Mouse (Mus musculus) hindbrain, embryonic 13.5 days (tissue): ENCODE data around the gene Fabp1. TPM values are rescaled to one million over a fixed set of nuclear protein-coding genes. Genes with fewer than 3 reads are reported as not detected.

Experiments
- ATAC-seq: fragments of 200-750 bp; cut with Nextera tagmentation; 2 replicates; pipeline ENCODE4 v1.8.0; 2017; ENCODE audit warnings: moderate TSS enrichment; ENCODE audit not compliant: low FRiP score
- H3K27ac ChIP-seq: fragments of 300-500 bp; sonication (generic); 2 replicates; pipeline ENCODE4 v1.5.1; 2015; ENCODE audit warnings: inconsistent platforms, mild to moderate bottlenecking, moderate library complexity
- H3K27me3 ChIP-seq: fragments of 300-500 bp; sonication (generic); 2 replicates; pipeline ENCODE4 v1.6.1; 2015; ENCODE audit warnings: mild to moderate bottlenecking, inconsistent platforms
- H3K36me3 ChIP-seq: fragments of 300-500 bp; sonication (generic); 2 replicates; pipeline ENCODE4 v1.6.1; 2015; ENCODE audit warnings: mild to moderate bottlenecking, inconsistent platforms
- H3K4me1 ChIP-seq: fragments of 300-500 bp; sonication (generic); replicated peaks from 2 replicates; pipeline ENCODE4 v1.6.1; 2015; ENCODE audit warnings: inconsistent platforms
- H3K4me2 ChIP-seq: fragments of 300-500 bp; sonication (generic); 2 replicates; pipeline ENCODE4 v1.6.1; 2015; ENCODE audit warnings: inconsistent platforms, mild to moderate bottlenecking, moderate library complexity
- H3K4me3 ChIP-seq: fragments of 300-500 bp; sonication (generic); 2 replicates; pipeline ENCODE4 v1.5.1; 2015; ENCODE audit warnings: mild to moderate bottlenecking, inconsistent platforms
- H3K9ac ChIP-seq: fragments of 300-500 bp; sonication (generic); 2 replicates; pipeline ENCODE4 v1.6.1; 2015; ENCODE audit warnings: mild to moderate bottlenecking, inconsistent platforms
- H3K9me3 ChIP-seq: fragments of 300-500 bp; sonication (generic); 2 replicates; pipeline ENCODE4 v1.6.1; 2016; ENCODE audit warnings: inconsistent platforms
- WGBS: fragments of 180-500 bp; shearing (Covaris S2); methylation state at CpG from one replicate; pipeline ENCODE4 v1.1.7; 2015; 5-methylcytosine and 5-hydroxymethylcytosine counted together
- polyA plus RNA-seq: library from polyadenylated mRNA; unstranded; fragments of >200 nt; fragmentation: Nextera tagmentation; extraction: Ambion mirVana; gene quantifications from 2 replicates; pipeline ENCODE4 v1.2.1, GENCODE M21; 2015

The Fabp1 gene
- polyA plus RNA-seq, 1 experiment from 2014 or later, result not detected

DNA sequence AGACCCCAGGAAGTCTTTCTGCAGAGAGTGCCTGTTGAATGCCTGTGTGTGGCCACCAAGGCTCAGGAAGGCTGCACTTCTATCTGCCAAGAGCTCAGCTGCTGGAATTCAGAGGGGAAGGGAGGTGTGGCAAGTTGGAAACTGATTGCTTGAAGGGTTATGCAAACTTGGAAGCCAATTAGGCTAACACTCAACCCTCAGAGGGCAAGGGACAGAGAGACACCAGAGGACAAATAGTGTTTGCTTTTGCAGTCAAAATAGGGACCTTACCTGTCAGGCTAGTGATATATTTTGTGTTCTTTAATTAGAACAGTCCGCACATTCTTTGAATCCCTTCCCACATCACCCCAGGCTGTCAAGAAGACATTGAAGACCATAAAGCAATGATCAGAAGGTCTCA is 10.0 kb upstream of the Fabp1 start:
- no peaks in the 10 kb centered on the region for H3K27me3 ChIP-seq
- no peaks in the 10 kb centered on the region for H3K36me3 ChIP-seq
- ATAC-seq, result no peak
- 87% methylated on average over 1 of the region's 1 CpGs for WGBS
- no peaks in the 10 kb centered on the region for H3K4me1 ChIP-seq
- no peak overlapping the region for H3K27ac ChIP-seq
- H3K9ac ChIP-seq, result no peak overlapping the region
- no peak overlapping the region for H3K4me3 ChIP-seq
- no peaks in the 10 kb centered on the region for H3K9me3 ChIP-seq
- H3K4me2 ChIP-seq, result no peak overlapping the region

DNA sequence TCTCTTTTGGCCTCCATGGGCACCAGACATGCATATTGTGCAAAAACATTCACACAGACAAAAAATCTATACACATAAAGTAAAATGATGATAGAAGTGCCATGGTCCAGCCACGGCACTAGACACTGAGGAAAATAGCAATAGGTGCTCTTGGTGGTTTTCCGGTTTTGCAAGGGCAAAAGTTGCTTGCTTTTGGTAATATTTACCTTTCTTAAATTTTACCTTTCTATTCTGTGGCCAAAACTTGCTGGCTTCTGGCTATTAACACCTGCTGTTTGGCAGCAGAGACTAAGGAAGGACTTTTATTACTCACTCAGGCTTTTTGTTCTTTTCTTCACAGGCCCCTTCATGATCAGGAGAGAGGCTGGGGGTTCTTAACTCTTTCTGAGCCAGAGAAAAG is 9.1 kb upstream of the Fabp1 start:
- Histone ChIP-seq H3K4me1 (no peaks in the 10 kb centered on the region), H3K9ac (no peak overlapping the region), H3K9me3 (no peaks in the 10 kb centered on the region), H3K27ac (no peak overlapping the region), H3K27me3 (no peaks in the 10 kb centered on the region), H3K4me3 (no peak overlapping the region), H3K4me2 (no peak overlapping the region), H3K36me3 (no peaks in the 10 kb centered on the region)
- ATAC-seq, result no peak
- WGBS, result 97% methylated on average over 2 of the region's 2 CpGs

DNA sequence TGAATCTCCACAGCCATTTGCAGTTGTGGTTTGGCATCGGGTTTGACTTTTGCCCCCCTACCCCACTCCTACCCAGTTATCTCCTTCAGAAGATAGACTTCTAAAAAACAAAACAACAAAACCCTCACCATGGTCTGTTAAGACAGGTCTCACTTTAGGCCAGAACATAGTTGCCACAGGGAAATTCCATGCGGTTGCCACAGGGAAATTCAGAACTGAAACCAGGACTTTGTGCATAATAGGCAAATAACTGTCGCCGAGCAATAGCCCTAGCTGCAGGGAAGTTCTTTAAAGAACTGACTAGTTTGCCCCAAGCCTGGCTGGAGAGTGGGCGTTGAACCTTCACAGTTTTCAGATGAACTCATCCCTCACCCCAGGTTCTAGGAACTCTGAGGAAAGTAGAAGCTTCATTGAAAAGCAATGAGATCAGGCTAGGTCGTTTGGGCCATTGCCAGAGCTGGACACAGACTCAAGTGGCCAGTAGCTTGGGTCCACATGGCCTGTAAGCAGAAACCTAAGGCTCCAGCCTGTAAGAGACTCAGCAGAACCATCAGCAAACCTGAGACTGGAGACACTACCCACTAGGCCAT is 6.4 kb upstream of the Fabp1 start:
- Histone ChIP-seq H3K4me3 (no peak overlapping the region), H3K9ac (no peak overlapping the region), H3K4me2 (no peak overlapping the region), H3K27me3 (no peaks in the 10 kb centered on the region), H3K27ac (no peak overlapping the region), H3K4me1 (no peaks in the 10 kb centered on the region), H3K9me3 (no peaks in the 10 kb centered on the region), H3K36me3 (no peaks in the 10 kb centered on the region)
- ATAC-seq, result no peak
- WGBS, result 73% methylated on average over 6 of the region's 6 CpGs

DNA sequence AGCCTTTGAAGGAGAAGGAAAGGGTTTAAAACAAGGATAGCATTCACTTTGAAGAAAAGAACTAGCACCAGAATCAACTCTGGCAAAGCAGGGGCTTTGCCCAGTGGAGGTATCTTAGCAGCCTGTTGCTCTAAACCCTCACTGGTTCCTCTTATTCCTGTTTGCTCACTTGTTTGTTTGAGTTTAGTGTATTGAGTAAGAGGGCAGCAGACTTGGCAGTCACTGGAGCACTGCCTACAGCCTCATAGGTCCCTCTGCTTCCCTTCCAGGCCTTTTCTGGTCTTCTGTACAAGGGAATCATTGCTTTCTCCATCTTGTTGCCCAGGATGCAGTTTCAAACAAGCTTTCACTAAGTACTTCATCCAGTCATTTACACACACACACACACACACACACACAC is 3.5 kb upstream of the Fabp1 start:
- no peaks in the 10 kb centered on the region for H3K36me3 ChIP-seq
- no peak for ATAC-seq
- no peaks in the 10 kb centered on the region for H3K27me3 ChIP-seq
- no peak overlapping the region for H3K27ac ChIP-seq
- no peak overlapping the region for H3K9ac ChIP-seq
- no peaks in the 10 kb centered on the region for H3K9me3 ChIP-seq
- no peak overlapping the region for H3K4me3 ChIP-seq
- no peak overlapping the region for H3K4me2 ChIP-seq
- no peaks in the 10 kb centered on the region for H3K4me1 ChIP-seq

DNA sequence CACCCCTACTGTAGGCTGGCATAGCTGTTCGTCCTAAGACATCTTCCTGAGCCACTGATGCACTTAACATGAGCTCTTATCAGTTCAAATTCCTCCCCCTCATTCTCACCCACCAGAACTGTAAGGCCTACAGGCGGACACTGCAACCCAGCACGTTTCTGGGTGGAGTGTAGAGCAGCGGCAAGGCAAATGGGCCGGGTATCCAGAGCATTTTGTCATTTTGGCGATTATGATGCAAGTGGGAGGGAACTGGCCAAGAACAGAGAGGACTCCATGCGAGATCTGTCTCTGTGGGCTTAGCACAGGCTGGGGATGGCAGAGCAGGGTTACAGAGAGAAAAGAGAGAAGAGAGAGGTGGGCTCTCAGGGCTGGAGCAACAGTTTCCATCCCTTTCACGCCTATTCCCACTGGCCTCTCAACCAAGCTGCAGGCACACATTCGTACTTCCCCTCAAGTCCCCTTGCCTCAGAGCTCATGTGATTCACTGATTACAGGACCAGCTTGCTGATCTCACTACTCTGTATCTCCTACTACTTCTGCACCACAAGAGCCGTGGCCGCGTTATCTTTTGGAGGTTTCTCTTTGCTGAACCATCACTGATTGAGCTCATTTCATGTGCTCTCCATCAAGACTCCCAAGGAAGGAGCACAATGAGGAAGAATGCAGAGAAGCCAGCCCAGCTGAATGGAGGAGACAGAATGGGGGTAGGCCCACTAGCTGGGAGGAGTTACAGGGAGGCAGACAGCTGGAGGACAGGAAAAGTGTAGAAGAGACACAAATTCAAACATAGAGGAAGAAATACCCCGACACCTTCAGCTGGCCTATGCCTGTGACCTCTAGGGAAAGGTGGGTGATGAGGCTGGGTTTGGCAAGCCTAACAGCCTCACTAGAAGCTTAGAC is 1.7 kb upstream of the Fabp1 start:
- Histone ChIP-seq H3K27ac (no peak overlapping the region), H3K4me2 (no peak overlapping the region), H3K9ac (no peak overlapping the region), H3K4me1 (no peaks in the 10 kb centered on the region), H3K36me3 (no peaks in the 10 kb centered on the region), H3K4me3 (no peak overlapping the region), H3K27me3 (no peaks in the 10 kb centered on the region), H3K9me3 (no peaks in the 10 kb centered on the region)
- ATAC-seq, result no peak
- 90% methylated on average over 13 of the region's 13 CpGs for WGBS

DNA sequence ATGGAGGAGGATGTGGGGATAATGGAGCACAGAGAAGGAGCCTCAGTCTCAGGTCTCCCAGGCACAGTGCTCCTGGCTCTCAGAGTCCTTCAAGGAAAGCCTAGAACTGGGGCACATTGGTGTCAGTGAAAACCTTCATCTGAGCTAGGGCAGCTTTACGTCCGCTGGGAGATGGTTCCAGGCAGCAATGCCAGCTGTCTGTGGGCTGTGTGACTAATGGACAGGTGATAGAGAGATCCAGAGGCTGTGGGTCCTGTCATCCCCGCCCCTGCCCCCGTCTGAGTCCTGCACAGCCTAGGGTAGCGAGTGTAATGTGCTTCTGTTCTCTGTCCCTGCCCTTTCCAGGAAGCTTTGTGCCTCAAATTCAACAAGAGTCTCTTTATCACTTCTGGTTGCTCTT is 2.3 kb downstream of the Fabp1 start:
- H3K4me3 ChIP-seq, result no peak overlapping the region
- no peaks in the 10 kb centered on the region for H3K27me3 ChIP-seq
- H3K9me3 ChIP-seq, result no peaks in the 10 kb centered on the region
- H3K27ac ChIP-seq, result no peak overlapping the region
- WGBS, result 58% methylated on average over 5 of the region's 5 CpGs
- H3K4me2 ChIP-seq, result no peak overlapping the region
- no peaks in the 10 kb centered on the region for H3K36me3 ChIP-seq
- no peak for ATAC-seq
- H3K9ac ChIP-seq, result no peak overlapping the region
- no peaks in the 10 kb centered on the region for H3K4me1 ChIP-seq

DNA sequence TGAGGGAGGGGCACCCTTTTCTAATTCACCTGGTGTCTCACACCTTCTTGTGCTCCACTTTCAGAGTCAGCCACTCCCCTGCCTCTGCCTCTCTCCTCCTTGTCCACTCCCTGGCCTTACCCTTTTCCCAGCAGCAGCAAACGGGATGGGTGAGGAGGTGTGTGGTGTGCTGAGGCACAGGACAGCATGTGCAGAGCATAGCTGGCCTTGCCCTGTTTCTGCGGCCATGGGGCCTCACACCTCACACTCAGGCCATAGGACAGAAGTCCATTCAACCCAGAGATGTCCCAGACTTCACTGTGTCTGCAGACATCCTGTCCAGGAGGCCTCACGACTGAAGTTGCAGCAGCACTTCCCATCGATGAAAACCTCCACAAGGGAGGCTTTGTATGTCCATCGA is 4.0 kb downstream of the Fabp1 start:
- 90% methylated on average over 5 of the region's 5 CpGs for WGBS
- H3K36me3 ChIP-seq, result no peaks in the 10 kb centered on the region
- H3K9me3 ChIP-seq, result no peaks in the 10 kb centered on the region
- H3K4me2 ChIP-seq, result no peak overlapping the region
- no peak for ATAC-seq
- no peaks in the 10 kb centered on the region for H3K4me1 ChIP-seq
- H3K9ac ChIP-seq, result no peak overlapping the region
- no peak overlapping the region for H3K4me3 ChIP-seq
- H3K27ac ChIP-seq, result no peak overlapping the region
- no peaks in the 10 kb centered on the region for H3K27me3 ChIP-seq

DNA sequence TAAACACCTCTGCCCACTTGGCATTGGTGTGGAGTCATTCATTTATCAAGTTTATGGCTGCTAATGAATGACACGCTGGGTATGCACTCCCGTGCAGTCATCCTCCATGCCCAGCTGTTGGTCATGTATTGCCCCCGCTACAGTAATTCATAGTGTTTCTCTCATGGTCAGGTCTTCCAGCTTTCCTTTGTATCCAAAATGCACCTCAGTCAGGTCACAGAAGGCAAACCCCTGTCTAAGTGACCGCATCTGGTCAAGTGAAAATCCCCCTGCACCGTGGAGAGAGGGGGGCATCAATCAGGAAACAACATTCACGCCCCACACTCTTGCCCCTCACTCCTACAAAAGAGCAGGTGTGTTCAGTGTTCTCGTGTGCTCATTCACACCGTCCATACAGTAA is 4.5 kb downstream of the Fabp1 start:
- Histone ChIP-seq H3K36me3 (no peaks in the 10 kb centered on the region), H3K4me2 (no peak overlapping the region), H3K4me3 (no peak overlapping the region), H3K27ac (no peak overlapping the region), H3K9me3 (no peaks in the 10 kb centered on the region), H3K4me1 (no peaks in the 10 kb centered on the region), H3K27me3 (no peaks in the 10 kb centered on the region), H3K9ac (no peak overlapping the region)
- ATAC-seq, result no peak
- 92% methylated on average over 8 of the region's 8 CpGs for WGBS

DNA sequence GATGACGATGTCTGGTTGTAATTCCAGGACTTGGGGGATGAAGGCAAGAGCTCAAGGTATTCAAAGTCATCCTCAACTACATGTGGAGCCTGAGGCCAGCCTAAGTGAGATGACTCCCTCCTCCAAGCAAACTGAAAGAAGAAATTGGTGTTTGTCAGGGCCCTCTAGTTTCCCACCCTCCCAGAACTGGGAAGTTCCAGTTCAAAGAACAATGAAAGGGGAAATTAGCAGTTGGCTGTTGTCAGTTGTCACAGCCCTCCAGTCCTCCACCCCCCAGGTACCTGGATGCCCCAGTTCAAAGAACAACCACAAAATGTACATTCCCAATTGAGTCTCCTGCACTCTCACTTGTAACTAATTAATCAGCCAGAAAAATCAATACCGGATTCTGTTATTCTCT is 9.1 kb downstream of the Fabp1 start:
- Histone ChIP-seq H3K9me3 (no peaks in the 10 kb centered on the region), H3K4me2 (no peak overlapping the region)
- no peak for ATAC-seq

DNA sequence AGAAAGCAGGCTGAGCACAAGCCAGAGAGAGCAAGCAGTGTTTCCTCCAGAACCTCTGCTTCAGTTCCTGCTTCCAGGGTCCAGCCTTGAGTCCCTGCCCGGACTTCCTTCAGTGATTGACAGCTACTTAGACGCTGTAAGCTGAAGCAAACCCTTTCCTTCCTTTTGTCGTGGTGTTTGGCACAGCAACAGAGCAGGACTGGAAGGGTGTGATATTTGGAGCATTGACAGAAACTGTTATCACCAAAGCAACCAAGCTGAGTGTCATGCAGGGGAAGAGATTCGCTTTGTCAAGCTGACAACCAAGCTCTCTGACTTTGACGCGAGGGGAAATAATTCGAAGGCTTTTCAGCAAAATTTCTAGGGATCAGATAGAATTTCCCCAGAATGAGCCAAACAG is 12.3 kb downstream of the Fabp1 start:
- H3K4me3 ChIP-seq, result no peak overlapping the region
- H3K9me3 ChIP-seq, result no peaks in the 10 kb centered on the region
- no peak overlapping the region for H3K27ac ChIP-seq
- H3K9ac ChIP-seq, result no peak overlapping the region
- no peak overlapping the region for H3K4me2 ChIP-seq
- H3K36me3 ChIP-seq, result no peaks in the 10 kb centered on the region
- no peak for ATAC-seq
- H3K27me3 ChIP-seq, result no peaks in the 10 kb centered on the region
- no peaks in the 10 kb centered on the region for H3K4me1 ChIP-seq
- 75% methylated on average over 7 of the region's 7 CpGs for WGBS

More for the DNA sequence above, 9.1 kb downstream of the Fabp1 start:
- Histone ChIP-seq H3K36me3 (no peaks in the 10 kb centered on the region), H3K4me3 (no peak overlapping the region), H3K4me1 (no peaks in the 10 kb centered on the region), H3K9ac (no peak overlapping the region), H3K27me3 (no peaks in the 10 kb centered on the region), H3K27ac (no peak overlapping the region)
- WGBS, result 78% methylated on average over 2 of the region's 2 CpGs

DNA sequence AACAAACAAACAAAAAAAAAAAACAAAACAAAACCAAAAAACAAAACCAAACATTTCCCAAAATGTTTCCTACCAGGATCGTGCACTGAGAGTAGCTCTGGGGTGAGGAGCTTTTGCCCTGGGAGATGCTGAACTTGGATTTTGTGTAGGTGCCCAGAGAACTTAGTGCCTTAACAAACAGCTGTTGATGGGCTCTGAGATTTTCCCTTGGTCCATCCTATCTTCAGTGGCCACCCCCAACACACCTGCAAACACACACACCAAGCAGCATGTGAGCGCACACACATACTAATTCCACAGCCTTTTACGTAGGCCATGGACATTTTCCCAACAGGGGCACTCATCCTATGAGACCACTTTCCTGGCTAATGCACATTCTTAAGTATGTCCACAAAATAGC is 12.8 kb downstream of the Fabp1 start:
- H3K4me1 ChIP-seq, result no peaks in the 10 kb centered on the region
- no peaks in the 10 kb centered on the region for H3K36me3 ChIP-seq
- H3K9me3 ChIP-seq, result no peaks in the 10 kb centered on the region
- H3K4me3 ChIP-seq, result no peak overlapping the region
- 97% methylated on average over 3 of the region's 3 CpGs for WGBS
- no peaks in the 10 kb centered on the region for H3K27me3 ChIP-seq
- H3K4me2 ChIP-seq, result no peak overlapping the region
- H3K27ac ChIP-seq, result no peak overlapping the region
- H3K9ac ChIP-seq, result no peak overlapping the region
- ATAC-seq, result no peak

DNA sequence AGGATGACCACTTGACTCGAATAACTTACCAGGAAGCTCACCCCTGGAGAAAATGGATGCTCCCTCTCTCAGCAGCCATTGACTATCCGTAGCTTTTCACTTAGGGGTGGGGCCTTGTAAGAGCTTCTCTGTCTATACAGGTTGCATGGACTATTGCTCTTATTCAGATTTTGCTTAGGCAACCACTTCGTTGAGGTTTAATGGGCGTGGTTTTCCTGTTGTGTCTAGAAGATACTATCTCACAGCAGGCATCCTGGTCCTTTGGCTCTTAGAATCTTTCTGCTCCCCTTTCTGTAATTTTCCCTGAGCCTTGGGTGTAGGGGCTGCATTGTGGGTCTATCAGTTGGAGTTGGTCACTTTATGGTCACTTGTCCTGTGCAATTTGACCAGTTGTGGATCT is 21.9 kb downstream of the Fabp1 start:
- no peak for ATAC-seq

More for the DNA sequence above, 21.9 kb downstream of the Fabp1 start:
- Histone ChIP-seq H3K4me1 (no peaks in the 10 kb centered on the region), H3K4me3 (no peak overlapping the region), H3K9me3 (no peaks in the 10 kb centered on the region), H3K9ac (no peak overlapping the region), H3K27me3 (no peaks in the 10 kb centered on the region), H3K36me3 (no peaks in the 10 kb centered on the region), H3K4me2 (no peak overlapping the region), H3K27ac (no peak overlapping the region)
- 90% methylated on average over 4 of the region's 4 CpGs for WGBS
